Mouse (Mus musculus): ENCODE measurements around the gene Ninj1.
A peak's percentile ranks its signal among the peaks of the same experiment; 100 is the strongest.

Ninj1 gene

DNA sequence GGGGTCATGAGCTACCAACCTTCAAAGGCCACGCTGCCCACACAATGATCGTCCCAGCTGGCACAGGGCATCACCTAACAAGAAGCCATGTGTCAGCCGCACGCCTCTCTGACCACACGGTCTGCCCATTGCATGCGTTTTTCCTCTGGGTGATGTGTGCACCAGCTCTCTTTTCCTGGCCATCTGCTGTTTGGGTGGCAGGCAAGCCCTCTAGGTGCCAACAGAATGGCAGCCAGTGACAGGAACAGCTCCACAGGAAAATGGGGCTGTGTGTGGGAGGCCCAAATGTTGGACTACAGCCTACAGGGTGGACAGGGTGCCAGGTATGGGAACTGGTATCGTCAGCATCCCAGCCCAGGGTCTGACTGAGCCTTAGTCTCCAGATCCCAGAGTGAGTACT lies 14.9 kb upstream of the Ninj1 start:
- no peak for DNase-seq

DNA sequence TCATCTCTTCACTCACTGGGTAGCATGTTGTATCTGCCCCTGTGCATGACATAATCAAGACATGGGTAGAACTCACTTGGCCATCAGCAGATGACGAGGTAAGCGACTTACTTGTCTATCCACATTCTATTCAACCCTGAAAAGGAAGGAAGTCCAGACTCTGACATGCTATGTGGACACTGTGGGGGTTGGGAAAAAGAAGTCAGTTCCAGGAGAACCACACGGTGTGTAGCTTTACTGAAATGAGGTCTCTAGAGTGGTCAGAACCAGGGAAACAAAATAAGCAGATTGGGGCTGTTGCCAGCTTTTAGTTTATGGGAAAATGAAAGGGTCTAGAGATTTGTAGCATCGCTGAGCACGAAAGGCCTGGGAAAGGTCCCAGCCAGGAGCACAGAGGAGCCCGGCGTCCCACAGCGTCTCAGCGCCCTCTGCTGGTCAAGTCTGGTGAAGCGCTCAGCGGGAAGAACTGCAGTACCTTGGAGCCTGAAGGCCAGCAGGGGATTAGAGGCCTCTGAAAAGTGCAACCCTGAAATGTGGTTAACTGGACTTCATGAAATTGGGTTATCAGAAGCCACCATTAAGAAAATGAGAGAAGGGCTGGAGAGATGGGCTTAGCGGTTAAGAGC lies 14.2 kb upstream of the Ninj1 start:
- DNase-seq: peak; percentile 92

DNA sequence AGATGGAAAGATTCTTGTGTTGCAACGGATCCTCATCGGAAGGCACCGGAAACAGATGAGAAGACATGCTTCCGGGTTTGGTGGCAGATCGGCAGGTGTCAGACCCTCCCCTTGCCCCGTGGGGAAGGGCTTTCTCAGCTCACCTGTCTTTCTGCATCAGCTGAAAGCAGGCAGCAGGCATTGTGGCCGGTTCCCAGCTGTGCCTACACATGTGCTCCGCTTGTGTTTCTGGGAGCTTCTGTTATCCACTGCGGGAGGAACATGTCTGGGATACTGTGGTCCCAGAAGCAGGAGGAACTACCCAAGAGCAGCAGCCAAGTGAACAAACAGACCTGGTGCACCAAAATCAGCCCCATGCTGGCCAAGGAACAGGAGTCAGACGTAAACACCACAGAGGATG lies 11.8 kb upstream of the Ninj1 start:
- DNase-seq: no peak

DNA sequence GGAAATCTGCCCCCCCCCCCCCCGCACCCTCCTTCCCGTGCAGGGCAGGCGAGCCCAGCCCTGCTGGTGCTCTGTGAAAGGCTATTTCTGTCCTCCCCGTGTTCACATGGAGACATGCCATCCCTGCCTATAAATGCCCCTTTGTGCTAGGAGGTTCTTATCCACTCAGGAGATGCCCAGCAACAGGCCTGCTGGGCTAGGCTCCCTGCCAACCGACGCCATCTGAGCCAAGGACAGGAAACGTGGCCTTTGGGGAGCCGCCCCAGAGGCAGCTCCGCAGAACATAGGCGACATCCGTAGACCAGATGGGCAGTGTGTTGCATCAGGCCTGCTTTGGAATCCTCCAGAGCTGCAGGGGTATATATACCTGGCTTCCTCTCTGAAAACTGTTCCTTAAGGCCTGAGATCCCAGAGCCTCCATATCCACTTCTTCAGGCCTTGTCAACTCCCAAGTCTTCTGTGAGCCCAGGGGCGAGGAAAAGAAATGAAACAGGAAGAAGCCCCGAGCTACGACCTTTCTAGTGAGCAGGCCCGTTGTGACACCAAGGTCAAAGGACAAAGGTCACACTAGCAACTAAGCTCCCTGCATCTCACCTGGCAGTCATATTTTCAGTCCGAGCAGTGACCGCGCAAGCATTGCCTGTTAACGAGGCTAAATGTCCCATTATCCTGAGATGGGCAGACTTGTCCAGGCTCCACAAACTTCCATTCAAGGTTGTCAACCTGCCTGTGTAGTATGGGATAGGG lies 8.3 kb upstream of the Ninj1 start:
- peak; percentile 64 for DNase-seq

DNA sequence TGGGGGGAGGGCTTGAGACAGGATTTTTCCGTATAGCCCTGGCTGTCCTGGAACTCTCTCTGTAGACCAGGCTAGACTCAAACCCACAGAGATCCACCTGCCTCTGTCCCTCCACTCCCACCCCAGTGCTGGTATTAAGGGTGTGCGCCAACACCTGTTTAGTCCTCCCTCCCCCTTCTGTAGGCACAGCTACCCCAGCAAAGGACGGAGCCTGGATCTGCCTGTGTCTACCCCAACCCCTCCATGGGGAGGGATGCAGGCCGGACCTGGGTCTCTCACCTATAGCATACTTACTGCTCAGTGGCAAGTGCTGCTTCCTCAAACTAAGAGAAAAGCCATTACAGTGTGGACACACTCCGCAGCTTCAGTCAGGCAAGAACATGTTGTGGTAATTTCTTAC lies 7.0 kb upstream of the Ninj1 start:
- no peak for DNase-seq

DNA sequence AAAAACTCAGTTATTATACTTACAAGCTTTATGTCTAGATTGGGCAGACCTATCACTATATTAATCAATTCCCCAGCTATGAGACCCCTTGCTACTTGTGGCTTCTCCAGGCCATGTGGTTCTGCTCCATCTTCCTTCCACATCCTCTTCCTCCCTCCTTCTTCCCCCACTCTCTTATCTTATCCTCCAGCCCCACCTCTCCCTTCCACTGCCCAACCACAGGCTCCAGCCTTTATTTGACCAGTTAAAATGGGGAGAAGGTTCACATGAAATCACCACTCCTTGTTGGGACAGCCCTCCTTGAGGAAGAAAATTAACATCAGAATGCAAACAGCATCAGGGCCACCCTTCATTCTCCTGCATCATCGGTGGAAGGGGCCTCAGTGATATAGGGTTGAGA lies 6.6 kb upstream of the Ninj1 start:
- no peak for DNase-seq

DNA sequence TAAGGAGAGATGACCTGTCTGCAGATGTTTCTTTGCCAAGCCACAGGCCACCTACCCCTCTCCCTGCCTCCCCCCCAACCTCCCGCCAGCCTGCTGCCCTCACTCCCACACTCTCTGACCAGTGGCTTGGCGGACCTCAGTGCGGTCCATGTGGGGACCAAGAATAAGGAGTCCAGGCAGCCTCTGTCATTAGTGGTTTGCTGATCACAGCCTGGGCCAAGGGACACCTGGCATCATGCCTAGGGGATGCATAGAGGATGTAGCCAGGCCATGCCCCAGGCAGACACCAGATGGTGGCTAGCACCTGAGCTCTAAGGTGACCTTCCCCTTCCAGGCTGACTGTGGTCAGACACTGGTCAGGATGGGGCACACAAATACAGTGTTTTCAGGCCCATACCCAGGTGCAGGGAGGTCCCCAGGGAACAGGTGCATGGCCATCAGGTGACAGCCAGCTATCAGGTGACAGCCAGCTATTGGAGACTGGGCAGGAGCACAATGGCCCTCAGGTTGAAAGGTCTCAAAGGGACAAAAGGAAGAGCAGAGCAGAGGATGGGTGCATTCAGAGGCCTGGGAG lies 5.8 kb upstream of the Ninj1 start:
- DNase-seq: no peak

DNA sequence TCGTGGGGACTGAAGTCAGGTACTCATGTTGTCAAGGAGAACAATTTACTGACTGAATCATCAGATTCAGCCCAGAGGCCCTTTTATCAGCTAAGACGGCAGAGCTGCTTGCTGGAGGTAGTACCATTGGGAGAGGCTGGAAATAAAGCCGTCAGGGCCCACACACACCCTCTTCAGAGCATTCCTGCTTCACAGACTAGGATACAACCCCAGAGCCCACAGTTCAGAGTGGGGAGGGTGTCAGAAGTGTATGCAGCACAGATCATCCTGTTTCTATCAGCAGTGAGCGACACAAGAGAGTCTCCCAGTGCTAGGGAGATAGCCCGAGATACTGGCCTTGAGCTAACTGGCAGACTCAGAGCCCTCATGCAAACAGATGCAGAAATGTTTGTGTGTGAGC lies 4.1 kb upstream of the Ninj1 start:
- no peak for DNase-seq

DNA sequence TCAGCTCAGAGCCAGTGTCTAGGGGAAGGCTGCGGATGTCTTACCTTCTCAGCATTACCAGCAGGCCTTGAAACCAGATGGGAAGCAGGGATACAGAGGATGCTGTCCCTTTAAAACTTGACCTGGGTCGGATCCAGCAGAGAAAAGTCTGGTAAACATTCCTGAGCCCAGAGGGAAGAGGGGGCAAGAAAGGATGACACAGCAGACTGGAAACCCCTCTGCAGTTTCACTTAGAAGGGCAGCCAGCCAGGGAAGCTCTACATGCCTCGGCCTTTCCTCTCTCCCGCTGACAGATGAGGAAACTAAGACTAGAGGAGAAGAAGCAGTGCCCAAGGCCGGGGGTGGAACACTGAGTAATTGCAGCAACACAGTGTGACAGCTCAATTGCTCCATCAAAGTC lies 3.6 kb upstream of the Ninj1 start:
- DNase-seq: no peak

DNA sequence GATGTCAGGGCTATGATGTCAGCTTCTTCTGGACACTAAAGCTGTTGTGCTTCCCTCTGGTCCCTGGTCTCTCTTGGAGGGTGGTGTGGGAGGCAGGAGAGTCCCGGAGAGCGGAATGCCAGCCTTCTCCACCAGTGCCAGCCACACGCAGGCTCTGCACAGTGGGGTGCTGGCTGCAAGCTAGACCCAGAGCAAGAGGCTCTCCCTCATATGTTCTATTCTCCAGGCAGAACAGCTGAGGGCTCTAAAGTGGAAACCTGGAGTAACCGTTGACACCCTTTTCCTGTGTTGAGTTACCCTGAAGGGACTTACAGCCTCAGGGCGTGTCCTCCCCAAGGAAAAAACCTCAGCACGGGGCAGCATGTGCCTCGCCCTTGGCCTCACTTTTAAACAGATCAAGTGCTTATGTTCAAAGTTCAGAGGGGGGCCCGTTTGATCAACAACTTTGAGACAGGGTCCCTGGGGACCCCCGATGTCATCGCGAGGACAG lies 442 bp upstream of the Ninj1 start:
- no peak for DNase-seq

DNA sequence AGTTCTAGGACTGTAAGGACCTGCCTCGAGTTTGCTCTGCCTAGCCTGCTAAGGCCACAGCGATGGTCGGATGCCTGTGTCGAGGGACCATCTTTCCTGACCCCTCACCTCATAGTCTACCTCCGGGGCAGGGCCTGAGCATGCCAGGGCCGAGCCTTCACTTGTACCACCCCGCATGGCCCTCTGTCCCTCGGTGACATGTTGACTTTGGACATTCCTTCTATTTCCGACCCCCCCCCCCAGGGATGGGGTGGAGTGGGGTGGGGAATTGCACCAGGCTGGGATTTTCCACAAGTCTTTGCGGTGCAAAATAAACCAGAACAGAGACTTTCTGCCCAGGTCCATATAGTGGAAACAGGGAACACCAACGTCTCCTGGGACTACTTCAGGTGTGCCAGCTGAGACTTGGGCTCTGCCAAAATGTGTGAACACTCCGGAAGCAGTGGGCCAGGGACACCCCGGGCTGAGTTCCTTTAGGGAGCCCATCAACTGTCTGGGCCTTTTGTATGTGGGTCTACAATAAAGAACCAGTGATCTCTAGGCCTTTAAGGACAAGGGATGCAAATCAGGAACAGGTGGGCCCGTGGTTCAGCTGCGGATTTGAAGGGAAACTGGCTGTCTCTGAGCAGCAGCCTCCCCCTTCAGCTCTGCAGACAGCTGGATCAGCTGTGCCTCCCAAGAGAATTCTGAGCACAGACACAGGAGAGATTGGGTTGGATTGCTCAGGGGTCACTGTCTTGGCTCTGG lies 1.1 kb downstream of the Ninj1 start:
- peak; percentile 64 for DNase-seq

DNA sequence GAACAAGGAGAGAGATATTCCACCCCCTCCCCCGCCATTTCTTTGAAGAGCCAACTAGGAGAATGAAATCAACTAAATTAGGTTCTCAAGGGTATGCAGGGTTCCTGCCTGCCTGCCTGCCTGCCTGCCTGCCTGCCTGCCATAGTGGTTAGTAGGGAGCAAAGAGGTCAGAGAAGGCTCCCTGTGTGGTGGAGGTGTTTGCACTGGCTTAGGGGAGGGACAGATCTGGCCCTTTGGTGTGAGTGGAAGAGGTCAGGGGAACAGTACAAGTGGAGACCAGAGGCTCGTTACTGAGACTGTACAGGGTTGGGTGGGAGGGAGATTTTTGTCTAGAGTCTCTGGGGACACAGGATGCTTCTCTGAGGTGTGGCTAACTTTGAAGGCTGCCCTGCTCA lies 1.7 kb downstream of the Ninj1 start:
- DNase-seq: no peak

DNA sequence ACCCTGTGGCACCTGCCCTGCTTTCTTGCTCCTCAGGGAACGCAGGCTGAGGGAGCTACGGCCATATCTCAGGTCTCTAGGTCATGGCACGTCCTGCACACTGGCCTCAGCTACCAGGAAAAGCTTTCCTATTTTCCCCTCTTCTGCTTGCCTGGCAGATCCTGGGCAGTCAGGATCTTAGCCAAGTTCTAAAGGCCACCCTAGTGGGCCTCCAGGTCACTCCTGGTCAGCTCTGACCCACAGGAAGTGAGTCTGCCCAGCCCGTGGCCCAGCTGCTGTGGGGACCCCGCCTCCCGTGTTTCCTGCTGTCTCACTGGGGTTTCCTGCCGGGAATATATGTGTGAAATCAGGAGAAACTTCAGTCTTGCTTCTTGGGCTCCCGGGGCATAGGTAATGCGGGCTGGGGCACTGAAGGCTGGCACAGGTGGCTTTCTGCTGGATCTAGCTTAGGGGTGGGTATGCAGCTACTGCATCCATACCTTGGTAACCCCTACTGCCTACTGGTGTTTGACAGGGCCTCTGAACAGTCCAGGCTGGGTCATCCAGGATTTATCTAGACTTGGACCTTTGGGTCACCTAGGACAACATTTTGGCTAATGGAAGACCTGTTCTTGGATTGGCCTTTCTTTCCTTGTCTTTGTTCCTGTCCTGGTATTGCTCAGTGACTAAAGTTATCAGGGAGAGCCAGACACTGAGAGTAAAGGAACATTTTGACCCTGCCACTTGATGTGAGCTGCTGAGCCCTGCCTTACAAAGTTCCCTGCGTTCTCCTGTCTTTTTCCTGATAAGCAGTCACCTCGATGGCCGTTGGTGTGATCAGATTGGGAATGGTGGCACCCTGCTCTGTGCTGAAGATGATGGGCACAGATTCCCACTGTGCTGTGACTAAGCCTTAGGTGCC lies 2.9 kb downstream of the Ninj1 start:
- DNase-seq: peak; percentile 89

DNA sequence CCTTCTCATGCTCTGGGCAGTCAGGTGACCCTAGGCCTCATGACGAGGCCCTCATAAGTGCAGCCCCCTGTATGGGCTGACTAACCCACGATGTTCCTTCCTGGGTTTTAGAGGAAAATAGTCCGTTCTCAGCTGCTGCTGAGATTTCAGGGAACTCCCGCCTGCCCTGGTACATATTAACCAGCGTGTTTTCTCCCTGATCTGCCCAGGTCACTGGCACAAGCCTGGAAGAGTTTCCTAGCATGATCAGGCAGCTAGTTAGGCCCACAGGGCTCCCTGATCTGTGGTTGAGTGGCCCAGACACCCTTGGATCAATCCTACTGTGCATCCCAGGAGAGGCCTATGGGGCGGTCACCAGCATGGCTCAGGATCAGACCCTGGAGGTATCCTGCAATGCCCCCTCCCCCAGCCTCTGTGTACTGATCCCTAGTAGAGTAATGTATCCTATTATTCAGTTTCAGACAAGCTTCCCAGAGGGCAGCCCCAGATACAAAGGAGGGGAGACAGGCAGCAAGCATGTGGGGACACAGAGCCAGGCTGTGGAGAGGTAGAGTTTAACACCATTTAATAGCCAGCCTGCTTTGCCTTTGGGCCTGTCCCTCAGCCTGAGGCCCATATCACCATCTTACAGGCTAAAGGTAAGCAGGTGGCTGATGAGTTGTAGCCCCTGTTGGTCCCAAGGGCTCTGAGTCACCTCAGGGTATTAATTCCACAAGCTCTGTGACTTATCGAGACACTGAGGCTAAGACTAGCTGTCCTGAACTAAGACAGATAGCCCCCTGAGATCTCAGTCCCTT lies 3.8 kb downstream of the Ninj1 start:
- DNase-seq: peak; percentile 80

DNA sequence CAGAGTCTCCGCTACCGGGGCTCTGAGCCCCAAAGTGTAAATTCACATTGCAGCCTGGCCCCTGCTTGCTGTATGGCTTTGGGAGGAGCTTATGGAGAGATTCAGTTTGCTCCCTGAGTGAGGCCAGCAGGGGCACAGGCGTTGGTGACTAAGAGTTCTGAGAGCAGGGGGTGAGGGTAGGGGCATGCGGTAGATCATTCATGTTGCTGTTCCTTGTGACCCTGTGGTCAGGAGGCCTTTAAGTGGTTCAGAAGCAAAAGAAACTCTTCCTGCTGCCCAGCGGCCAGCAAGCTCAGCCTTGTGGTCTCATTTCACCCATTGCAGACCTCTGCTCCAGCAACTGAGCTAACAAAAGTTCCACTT lies 4.4 kb downstream of the Ninj1 start:
- DNase-seq: no peak

DNA sequence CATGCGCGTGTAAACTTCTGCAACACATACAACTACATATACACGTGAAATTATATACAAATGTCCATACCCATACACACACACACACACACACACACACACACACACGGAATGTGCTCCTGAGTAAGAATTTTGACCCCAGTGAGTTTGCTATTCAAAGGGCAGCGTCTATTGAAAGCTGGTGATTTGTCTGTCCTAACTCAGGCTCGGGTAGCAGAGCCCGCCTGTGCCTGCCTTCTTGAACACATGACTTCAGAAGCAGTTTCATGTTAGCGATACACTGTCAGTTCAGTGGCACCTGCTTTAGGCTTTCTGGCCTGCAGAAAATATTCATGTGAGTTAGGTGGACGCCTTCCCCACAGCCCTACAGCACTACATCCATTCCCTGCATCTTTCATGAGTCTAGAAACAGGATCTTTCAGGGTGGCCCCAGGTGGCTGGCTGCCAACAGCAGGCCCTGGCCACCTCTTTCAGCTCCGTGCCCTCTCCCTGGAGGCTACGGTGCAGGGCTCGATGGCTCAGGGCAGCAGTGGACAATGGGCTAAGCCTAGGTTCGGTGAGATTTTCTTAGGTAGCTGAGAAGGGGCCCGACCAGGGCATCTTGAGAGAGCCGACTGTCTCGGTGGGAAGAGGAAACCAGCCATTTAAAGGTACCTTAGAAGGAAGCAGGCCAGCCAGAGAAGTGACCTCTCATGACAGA lies 5.0 kb downstream of the Ninj1 start:
- peak; percentile 49 for DNase-seq

DNA sequence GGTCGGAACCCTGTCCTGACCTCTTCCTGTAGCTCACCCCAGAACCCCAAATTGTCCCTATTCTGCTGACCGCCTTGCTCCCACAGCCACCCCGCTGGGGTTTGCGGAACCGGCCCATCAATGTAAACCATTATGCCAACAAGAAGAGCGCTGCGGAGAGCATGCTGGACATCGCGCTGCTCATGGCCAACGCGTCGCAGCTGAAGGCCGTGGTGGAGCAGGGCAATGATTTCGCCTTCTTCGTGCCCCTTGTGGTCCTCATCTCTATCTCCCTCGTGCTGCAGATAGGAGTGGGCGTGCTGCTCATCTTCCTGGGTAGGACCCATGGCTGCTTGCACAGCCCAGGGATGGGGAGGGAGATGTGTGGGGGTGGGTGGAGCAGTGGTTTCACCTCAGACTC lies 6.4 kb downstream of the Ninj1 start:
- no peak for DNase-seq

DNA sequence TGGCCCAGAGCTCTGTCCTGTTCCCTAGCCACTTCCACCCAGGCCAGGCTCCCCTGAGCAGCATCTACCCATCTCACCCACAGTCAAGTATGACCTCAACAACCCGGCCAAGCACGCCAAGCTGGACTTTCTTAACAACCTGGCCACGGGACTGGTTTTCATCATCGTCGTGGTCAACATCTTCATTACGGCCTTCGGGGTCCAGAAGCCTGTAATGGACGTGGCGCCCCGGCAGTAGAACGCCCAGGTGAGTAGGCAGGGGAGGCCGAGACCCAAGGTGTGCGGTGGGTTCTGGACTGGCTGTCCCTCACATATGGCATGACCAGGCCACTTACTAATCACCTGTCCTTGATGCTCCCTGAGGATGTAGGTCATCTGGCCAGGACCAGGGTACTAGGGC lies 7.5 kb downstream of the Ninj1 start:
- no peak for DNase-seq

DNA sequence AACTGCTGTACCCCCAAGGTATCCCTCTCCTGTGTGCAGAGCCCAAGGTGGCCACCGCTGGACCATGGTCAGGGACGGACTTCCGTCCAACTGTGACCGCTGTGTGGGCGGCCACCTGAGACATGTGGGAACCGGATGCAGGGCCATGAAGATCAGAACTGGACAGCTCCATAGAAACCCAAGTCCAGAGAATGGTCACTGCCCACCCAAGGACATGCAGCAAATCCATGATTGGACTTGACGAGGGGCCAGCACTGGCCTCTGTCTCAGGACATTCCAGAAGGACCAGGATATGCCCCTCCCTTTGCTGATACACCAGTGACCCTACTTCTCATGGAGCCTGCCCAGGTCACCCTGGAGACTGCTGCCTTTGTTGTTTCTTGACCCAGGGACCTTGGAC lies 8.4 kb downstream of the Ninj1 start:
- no peak for DNase-seq

DNA sequence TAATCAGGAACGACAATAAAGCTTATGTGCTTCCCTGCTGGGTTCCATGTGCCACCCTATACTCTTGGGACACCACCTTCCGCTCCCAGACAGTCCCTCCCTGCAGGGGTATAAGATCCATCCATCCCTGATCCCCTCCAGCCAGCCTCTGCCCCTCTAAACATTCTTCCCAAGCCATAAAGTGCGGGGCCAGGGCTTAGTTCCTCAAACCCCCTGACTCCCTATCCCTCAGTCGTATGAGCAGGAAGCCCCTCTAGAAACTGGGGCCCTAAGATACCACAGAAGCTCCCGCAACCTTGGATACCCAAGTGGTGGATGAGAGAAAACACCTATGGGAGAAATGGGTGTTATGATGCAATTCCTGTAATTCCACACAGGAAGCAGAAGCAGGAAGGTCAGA lies 8.9 kb downstream of the Ninj1 start:
- DNase-seq: no peak

DNA sequence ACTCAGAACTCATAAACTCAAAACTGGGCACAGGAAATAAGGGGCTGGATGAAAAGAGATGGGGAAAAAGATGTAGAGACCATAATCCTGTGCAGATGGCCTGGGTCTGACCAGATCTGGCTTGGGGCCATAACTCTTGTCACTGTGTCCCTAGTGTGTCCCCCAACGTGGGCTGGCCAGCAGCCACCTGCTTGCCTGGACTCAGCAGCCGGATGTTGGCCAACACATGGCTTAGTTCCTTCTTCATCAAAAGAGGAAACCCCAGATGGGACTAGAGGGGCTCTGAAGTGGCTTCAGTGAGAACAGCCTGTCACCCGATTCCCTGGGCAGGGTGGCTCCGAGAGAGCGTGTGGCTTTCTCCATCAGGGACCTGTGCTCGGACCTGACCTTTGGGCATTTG lies 9.5 kb downstream of the Ninj1 start:
- peak; percentile 34 for DNase-seq

Measured in kidney, postnatal 14 days (tissue).